Mouse (Mus musculus) CH12.LX (cell line): Measurements from ENCODE around the gene Dppa4. TPM values are rescaled to one million over a fixed set of nuclear protein-coding genes. Genes with fewer than 3 reads are reported as not detected.

Experiments used
- DNase-seq: peaks from one replicate; pipeline ENCODE4 v3.0.0-alpha.2; 2013; ENCODE audit errors: extremely low read depth
- H3K27ac ChIP-seq: 2 replicates; pipeline ENCODE4 v1.5.1; 2012; ENCODE audit warnings: low read depth, mild to moderate bottlenecking, control low read depth, moderate library complexity; ENCODE audit not compliant: insufficient read depth
- H3K27me3 ChIP-seq: replicated peaks from 2 replicates; pipeline ENCODE3; 2012; ENCODE audit warnings: inconsistent platforms
- H3K36me3 ChIP-seq, 2 experiments: replicated peaks in 1 of 2; 2 replicates each; pipeline versions ENCODE3 to v1.6.1; 2012; ENCODE audit warnings: inconsistent platforms in 1 of 2, low read length in 1 of 2, mild to moderate bottlenecking in 1 of 2, mixed read lengths in 1 of 2, moderate library complexity in 1 of 2; ENCODE audit not compliant: control insufficient read depth in 1 of 2, insufficient read depth in 1 of 2
- H3K4me1 ChIP-seq, 2 experiments: 2 replicates each; pipeline ENCODE4 v1.6.1; 2012; ENCODE audit warnings: inconsistent platforms in 1 of 2, moderate library complexity in 1 of 2; ENCODE audit not compliant: insufficient read depth in 2 of 2, control insufficient read depth in 1 of 2
- H3K4me2 ChIP-seq: 2 replicates; pipeline ENCODE4 v1.6.1; 2012; ENCODE audit warnings: low read depth, mild to moderate bottlenecking, control low read depth; ENCODE audit not compliant: poor library complexity, insufficient read depth, severe bottlenecking
- H3K4me3 ChIP-seq, 3 experiments: fragments of 150-350 bp in 1 of 3; sonication (generic) in 1 of 3; replicated peaks in 1 of 3; 2 replicates each; pipeline versions ENCODE3 to v1.5.1; 2011 to 2012; ENCODE audit warnings: low read depth in 2 of 3, low read length in 2 of 3, mild to moderate bottlenecking in 2 of 3, moderate library complexity in 2 of 3, control low read depth in 1 of 3, improper control_type of control experiment in 1 of 3, inconsistent platforms in 1 of 3, mixed read lengths in 1 of 3; ENCODE audit not compliant: poor library complexity in 1 of 3
- H3K79me2 ChIP-seq: replicated peaks from 2 replicates; pipeline ENCODE4 v1.6.1; 2012; ENCODE audit warnings: mild to moderate bottlenecking, moderate library complexity; ENCODE audit not compliant: control insufficient read depth, poor library complexity, insufficient read depth, severe bottlenecking; ENCODE audit errors: extremely low read depth
- H3K9ac ChIP-seq: 2 replicates; pipeline ENCODE4 v1.6.1; 2012; ENCODE audit warnings: low read depth, mild to moderate bottlenecking, control low read depth, moderate library complexity; ENCODE audit not compliant: insufficient read depth
- H3K9me3 ChIP-seq: replicated peaks from 2 replicates; pipeline ENCODE3; 2012; ENCODE audit warnings: low read length, inconsistent platforms, mixed read lengths
- UBTF ChIP-seq: IDR thresholded peaks from 2 replicates; pipeline ENCODE4 v1.6.1; 2012; ENCODE audit warnings: low read depth, mild to moderate bottlenecking, inconsistent platforms, low read length, improper control_type of control experiment, moderate library complexity
- dilution Hi-C: fragments of 300-500 bp; cut with MboI; formaldehyde crosslinking; loops from 2 replicates; pipeline ENCODE4 v1.14.3; 2020; ENCODE audit warnings: low sequenced_read_pairs; ENCODE audit not compliant: extremely low pct_unique_long_range_greater_than_20kb, extremely low pct_ligation_motif_present
- in situ Hi-C: fragments of 300-500 bp; cut with MboI; formaldehyde crosslinking; loops from 3 replicates; pipeline ENCODE4 v1.14.3; 2019; ENCODE audit warnings: low sequenced_read_pairs, low pct_ligation_motif_present, low pct_unique_long_range_greater_than_20kb, mixed read lengths
- polyA plus RNA-seq: library from polyadenylated mRNA; unstranded; fragments of >175 nt; gene quantifications from 2 replicates; pipeline ENCODE4 v1.2.1, GENCODE M21; 2012; ENCODE audit warnings: low read depth; ENCODE audit not compliant: insufficient read length
- total RNA-seq, 2 experiments: library from RNA; depleted of rRNA; stranded (reverse); fragments of 300-350 nt in 1 of 2; fragments of >200 nt in 1 of 2; gene quantifications; 2 replicates each; pipeline ENCODE4 v1.2.3; 2012 to 2014

The Dppa4 gene
- total and polyA plus RNA-seq, 3 experiments: not detected

GRCm38 (mm10) chr16:48335326-48335725 lies 51.8 kb downstream of the Dppa4 start:
- in situ Hi-C loops (no loop called here), dilution Hi-C loops (no loop called here)
- H3K36me3 ChIP-seq: no peaks in the 10 kb centered on the region
- no peak overlapping the region for H3K4me2 ChIP-seq
- no peaks in the 10 kb centered on the region for H3K27me3 ChIP-seq
- no peak for TF ChIP-seq UBTF
- no peak overlapping the region for H3K4me3 ChIP-seq
- no peaks in the 10 kb centered on the region for H3K4me1 ChIP-seq
- DNase-seq: no peak
- H3K79me2 ChIP-seq: no peaks in the 10 kb centered on the region
- no peak overlapping the region for H3K9ac ChIP-seq
- peaks cover 71% of the 10 kb centered on the region for H3K9me3 ChIP-seq
- no peak overlapping the region for H3K27ac ChIP-seq

Other genes starting within 250 kb of the Dppa4 start
- gene Dppa2, start 20.2 kb downstream of the Dppa4 start, total RNA-seq (2012; rRNA removed): not detected in 2 replicates
- gene Dppa2, start 20.2 kb downstream of the Dppa4 start, total RNA-seq (2014; rRNA removed): not detected in 2 replicates
- gene Dppa2, start 20.2 kb downstream of the Dppa4 start, polyA plus RNA-seq: 0.13 TPM in 1 of 2 replicates, not detected in the other
- not detected in 2 replicates for gene Gm5485, start 128.7 kb downstream of the Dppa4 start, total RNA-seq (2012; rRNA removed)
- not detected in 2 replicates for gene Gm5485, start 128.7 kb downstream of the Dppa4 start, total RNA-seq (2014; rRNA removed)
- gene Gm5485, start 128.7 kb downstream of the Dppa4 start, polyA plus RNA-seq: not detected in 2 replicates
- gene Morc1, start 147.5 kb downstream of the Dppa4 start, total RNA-seq (2012; rRNA removed): 0.64 and 0.80 TPM in 2 replicates
- gene Morc1, start 147.5 kb downstream of the Dppa4 start, total RNA-seq (2014; rRNA removed): not detected in 2 replicates
- not detected in 2 replicates for gene Morc1, start 147.5 kb downstream of the Dppa4 start, polyA plus RNA-seq